Mouse (Mus musculus) layer of hippocampus, adult 2 months (tissue): ENCODE results near the gene Ptpn4. TPM values are rescaled to one million over a fixed set of nuclear protein-coding genes. Genes with fewer than 3 reads are reported as not detected.

Experiments
- DNase-seq, 2 experiments: peaks; one replicate each; pipeline ENCODE4 v3.0.0; 2022; ENCODE audit warnings: low spot score in 2 of 2
- H3K27ac ChIP-seq: fragments of 200-600 bp; 2 replicates; pipeline ENCODE4 v1.8.1; 2022
- H3K4me3 ChIP-seq: fragments of 200-600 bp; 2 replicates; pipeline ENCODE4 v1.8.1; 2022; ENCODE audit warnings: mild to moderate bottlenecking
- CTCF ChIP-seq: fragments of 200-600 bp; conservative IDR thresholded peaks from 2 replicates; pipeline ENCODE4 v1.8.1; 2022; ENCODE audit warnings: antibody characterized with exemption, mild to moderate bottlenecking, moderate library complexity
- total RNA-seq, 2 experiments: library from RNA; stranded (reverse); gene quantifications; 2 replicates each; pipeline ENCODE4 v1.2.3; 2021

The Ptpn4 gene
- total RNA-seq, 2 experiments from 2014 or later = 63.8 to 68.6 TPM

DNA sequence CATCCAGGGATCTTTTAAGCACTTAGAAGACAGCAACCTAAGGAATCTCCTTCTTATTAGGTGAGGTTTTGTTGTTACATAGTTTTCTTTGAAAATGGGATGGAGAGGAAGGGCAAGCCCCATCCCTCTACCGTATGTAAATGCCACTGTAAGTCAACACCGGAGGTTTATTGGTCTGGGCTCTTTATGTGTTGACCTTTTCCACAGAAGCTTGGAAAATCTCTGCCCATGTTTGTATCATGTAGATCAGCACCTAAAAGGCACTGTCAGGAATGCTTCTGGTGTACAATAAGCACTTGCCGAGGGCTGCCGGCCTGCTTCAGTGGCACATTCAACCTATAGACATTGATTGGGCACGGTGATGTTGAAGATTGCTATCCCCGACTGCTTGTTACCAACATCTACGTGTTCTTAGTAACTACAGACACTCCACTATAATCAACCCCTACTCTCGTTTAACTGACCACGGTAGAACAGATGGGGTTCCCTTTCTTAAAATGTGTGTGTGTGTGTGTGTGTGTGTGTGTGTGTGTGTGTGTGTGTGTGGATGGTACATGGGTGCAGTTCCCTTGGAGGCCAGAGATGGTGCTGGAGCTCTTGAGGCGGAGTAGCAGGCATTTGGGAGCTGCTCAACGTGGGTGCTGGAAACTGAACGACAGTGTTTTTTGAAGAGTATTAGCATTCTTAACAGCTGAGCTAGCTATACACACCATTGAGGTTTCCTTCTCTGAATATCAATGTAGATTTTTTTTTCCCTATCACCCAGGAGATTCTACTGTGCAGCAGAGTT, 11.9 kb upstream of the Ptpn4 start:
- no peak for TF ChIP-seq CTCF
- DNase-seq = no peak
- Histone ChIP-seq H3K27ac (no peak overlapping the region), H3K4me3 (no peak overlapping the region)

DNA sequence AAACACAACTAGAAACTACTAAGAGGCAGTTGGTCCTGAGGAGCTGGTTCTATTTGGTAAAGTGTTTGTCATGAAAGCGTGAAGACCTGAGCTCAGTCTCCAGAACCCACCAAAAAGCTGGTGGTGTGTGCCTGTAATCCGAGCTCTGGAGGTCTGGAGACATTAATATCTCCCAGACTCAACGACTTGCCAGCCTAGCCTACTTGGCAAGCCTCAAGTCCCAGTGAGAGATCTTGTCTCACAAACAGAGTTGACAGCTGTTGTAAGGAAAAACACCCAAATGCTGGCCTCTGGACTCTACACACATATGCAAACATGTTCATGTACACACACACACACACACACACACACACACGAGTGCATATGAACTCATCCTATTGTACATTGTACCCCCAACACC, 7.9 kb upstream of the Ptpn4 start:
- no peak for DNase-seq
- Histone ChIP-seq H3K27ac (no peak overlapping the region), H3K4me3 (no peak overlapping the region)
- TF ChIP-seq CTCF = no peak

DNA sequence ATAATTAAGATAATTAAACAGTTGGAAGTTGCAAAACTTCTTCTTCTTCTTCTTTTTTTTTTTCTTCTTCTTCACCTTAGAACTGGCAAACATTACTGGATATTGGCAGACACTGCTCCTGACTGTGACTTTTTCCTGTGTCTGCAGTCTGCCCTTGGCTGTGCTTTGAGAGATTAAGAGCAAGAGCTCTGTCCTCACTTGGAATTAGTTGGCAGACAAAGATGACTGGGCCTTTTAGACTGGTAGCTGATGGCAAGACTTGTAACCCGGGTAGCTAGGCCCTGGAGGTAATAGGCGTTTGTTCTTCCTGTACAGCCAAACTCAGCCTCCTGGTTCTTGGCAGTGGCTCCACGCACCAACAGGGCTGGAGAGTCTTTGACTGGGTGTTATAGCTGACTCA, 5.7 kb upstream of the Ptpn4 start:
- no peak overlapping the region for H3K27ac ChIP-seq
- no peak for DNase-seq
- no peak overlapping the region for H3K4me3 ChIP-seq
- TF ChIP-seq CTCF = no peak

- TF ChIP-seq CTCF = no peak
- H3K27ac ChIP-seq = no peak overlapping the region
- H3K4me3 ChIP-seq = no peak overlapping the region
- no peak for DNase-seq
Observed at GRCm38 (mm10) chr1:119838241-119838640, 828 bp upstream of the Ptpn4 start.

- peak in 1 of 2 experiments; percentile 12 for DNase-seq
- Histone ChIP-seq H3K4me3 (peak overlapping the region; percentile 57), H3K27ac (peak overlapping the region; percentile 95)
- TF ChIP-seq CTCF = no peak
Observed at GRCm38 (mm10) chr1:119836479-119837015, 866 bp downstream of the Ptpn4 start.

DNA sequence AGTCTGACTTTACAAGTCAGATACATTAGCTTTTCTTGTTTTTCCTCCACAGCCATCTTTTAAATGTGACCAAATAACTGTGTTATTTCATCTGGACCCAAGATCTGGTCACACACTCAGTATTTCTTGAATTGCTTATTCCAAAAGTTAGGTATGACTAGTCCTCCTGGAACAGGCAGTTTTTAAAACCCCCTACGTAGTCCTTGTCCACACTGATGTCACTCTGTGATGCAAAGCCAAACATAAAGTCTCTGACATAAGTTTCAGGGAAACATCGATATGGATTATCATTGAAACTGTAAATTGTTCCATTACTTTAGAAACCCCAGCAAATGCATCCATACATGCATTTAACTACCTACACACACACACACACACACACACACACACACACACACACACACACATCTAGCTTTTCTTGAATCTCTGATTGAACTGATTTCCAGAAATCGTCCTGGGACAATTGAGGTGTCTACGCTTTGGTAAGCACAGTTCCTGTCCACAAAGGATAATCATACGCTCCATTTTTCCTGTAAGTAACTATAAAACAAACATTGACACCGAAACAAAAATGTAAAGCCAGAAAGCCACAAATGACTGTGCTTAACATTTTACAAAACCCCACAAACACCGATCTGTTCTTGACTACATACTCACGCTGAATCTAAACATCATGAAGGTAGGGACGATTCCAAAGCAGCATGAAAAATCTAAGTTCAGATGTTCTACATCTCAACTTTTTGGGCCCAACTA, 1.5 kb downstream of the Ptpn4 start:
- Histone ChIP-seq H3K27ac (peak overlapping the region; percentile 95), H3K4me3 (peak overlapping the region; percentile 57)
- DNase-seq = no peak
- no peak for TF ChIP-seq CTCF

- TF ChIP-seq CTCF = no peak
- Histone ChIP-seq H3K4me3 (no peak overlapping the region), H3K27ac (no peak overlapping the region)
- DNase-seq = no peak
Observed at GRCm38 (mm10) chr1:119828160-119828559, 9.3 kb downstream of the Ptpn4 start.

DNA sequence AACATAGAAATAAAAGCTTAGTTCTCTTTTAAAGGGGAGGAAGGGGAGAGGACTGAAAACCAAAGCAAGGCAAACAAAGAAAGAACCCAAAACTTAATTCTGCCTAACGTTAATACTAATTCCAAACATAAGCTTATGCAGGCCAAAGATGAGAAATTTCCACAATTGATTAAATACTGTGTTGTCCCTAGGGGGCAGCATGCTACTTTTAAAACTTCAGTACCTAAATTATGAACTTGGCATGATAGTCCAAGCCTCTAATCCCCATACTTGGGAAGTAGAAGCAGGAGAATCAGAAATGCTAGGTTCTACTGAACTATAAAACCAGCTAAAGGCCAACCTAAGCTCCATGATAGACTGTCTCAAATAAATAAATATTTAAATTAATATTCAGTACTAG, 18.7 kb downstream of the Ptpn4 start:
- H3K4me3 ChIP-seq = no peak overlapping the region
- H3K27ac ChIP-seq = no peak overlapping the region
- DNase-seq = peak; percentile 44 to 46
- peak; percentile 86 for TF ChIP-seq CTCF

GRCm38 (mm10) chr1:119807707-119808106, 29.7 kb downstream of the Ptpn4 start:
- no peak for TF ChIP-seq CTCF
- H3K4me3 ChIP-seq = no peak overlapping the region
- no peak overlapping the region for H3K27ac ChIP-seq
- DNase-seq = no peak

DNA sequence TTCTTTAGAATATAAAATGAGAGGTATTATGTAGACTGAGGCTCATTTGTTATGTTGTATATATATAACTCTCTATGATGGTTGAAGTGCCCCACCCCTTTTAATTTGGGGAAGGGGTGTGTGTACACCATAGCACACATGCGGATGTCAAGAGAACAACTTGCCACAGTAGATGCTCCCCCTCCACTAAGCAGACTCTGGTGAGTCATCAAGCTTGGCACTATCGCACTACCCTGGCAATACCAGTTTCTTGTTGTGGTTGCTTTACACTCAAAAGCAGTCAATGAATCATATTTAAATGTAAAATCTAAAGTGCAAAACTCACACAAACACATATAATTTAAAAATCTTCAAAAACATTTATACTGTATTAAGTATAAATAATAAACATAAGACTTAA, 31.4 kb downstream of the Ptpn4 start:
- Histone ChIP-seq H3K4me3 (no peak overlapping the region), H3K27ac (no peak overlapping the region)
- TF ChIP-seq CTCF = no peak
- DNase-seq = peak in 1 of 2 experiments; percentile 29

- H3K27ac ChIP-seq = no peak overlapping the region
- no peak overlapping the region for H3K4me3 ChIP-seq
- no peak for DNase-seq
- TF ChIP-seq CTCF = no peak
Observed at GRCm38 (mm10) chr1:119804586-119804985, 32.8 kb downstream of the Ptpn4 start.

- Histone ChIP-seq H3K4me3 (no peak overlapping the region), H3K27ac (no peak overlapping the region)
- no peak for TF ChIP-seq CTCF
- no peak for DNase-seq
Observed at GRCm38 (mm10) chr1:119795174-119795573, 42.2 kb downstream of the Ptpn4 start.

GRCm38 (mm10) chr1:119794342-119794741, 43.1 kb downstream of the Ptpn4 start:
- TF ChIP-seq CTCF = no peak
- H3K4me3 ChIP-seq = no peak overlapping the region
- no peak for DNase-seq
- no peak overlapping the region for H3K27ac ChIP-seq
